Mouse (Mus musculus) liver, adult (tissue): Measurements from ENCODE around the gene Gm136.

ENCODE experiments used
- GATA4 ChIP-seq: IDR thresholded peaks from 2 replicates; pipeline ENCODE4 v1.6.1; 2014; ENCODE audit warnings: mild to moderate bottlenecking, low read length; ENCODE audit not compliant: insufficient replicate concordance

Gene Gm136

DNA sequence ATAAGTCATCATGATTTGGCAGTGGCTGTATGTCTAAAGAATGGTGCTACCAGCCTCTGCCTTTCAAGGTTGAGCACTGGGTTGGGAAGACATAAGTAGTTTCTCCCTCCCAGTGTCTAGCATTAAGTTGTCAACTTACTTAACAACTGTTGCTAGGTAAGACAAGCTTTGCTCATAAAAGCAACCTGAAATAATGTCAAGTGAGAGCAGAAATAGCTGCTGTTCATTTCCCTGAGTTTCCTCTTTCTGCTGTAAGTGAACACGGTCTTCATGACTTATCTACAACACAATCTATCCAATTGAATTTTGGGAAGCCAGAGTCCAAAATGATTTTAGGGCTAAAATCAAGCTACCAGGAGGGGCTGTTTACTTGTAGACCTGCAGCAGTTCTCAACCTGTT is at the start of gene Gm136:
Gm136 (minus strand) TSS at position 101 of the 400 bp plus-strand sequence.
- no peak for TF ChIP-seq GATA4

DNA sequence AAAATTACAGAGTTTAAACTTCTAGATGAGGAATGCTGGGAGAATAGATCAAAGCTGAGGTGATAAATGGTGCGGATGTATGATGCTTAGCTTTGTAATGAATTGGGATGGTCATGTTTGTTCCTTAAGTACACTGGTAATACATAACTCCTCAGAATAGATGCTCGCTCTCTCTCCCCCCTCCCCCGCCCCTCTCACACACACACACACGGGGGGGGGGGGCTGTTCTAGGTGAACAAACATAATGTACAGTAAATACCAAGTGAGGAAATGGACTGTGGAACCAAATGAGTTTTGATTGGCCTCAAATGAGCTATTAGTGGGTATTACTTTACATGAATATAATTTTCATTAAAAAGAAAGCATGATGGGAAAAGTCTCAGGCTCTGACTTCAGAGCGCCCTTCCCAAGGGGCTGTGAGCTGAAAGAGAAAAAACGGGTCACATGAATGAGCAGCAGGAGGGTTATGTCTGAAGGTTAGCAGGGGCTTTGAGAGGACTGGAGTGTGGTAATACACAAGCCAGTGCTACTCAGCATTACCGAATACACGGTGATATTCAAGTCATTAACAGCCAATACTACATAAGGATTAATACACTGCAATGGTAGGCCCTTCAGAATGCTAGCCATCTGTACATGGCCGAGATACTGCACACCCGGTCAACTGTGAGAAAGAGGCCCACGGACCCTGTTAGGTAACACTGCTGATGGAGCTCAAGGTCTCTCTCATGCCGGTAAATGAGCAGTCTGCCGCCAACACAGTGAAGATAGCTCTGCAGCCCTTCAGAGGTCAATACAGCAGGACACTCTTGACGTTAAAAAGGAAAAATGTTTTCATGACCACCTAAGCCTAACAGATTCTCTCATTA is 45.3 kb upstream of the Gm136 start:
- no peak for TF ChIP-seq GATA4

DNA sequence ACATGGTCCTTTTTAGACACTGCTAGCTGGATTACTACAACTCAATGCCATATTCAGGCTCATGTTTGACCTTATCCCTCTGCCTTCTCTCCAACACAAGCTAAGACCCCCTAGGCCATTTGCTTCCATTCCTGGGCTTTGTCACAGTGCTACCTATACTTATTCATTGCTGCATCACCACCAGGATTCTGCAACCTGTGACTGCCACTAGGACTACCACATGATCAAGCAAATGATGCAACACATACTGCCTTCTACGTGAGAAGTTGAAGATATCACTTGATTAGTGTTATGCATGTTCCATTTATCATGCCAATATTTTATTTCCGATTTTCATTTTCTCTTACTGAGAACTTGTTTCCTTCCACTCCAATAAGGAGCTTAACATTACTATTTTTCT is 41.9 kb upstream of the Gm136 start:
- no peak for TF ChIP-seq GATA4

DNA sequence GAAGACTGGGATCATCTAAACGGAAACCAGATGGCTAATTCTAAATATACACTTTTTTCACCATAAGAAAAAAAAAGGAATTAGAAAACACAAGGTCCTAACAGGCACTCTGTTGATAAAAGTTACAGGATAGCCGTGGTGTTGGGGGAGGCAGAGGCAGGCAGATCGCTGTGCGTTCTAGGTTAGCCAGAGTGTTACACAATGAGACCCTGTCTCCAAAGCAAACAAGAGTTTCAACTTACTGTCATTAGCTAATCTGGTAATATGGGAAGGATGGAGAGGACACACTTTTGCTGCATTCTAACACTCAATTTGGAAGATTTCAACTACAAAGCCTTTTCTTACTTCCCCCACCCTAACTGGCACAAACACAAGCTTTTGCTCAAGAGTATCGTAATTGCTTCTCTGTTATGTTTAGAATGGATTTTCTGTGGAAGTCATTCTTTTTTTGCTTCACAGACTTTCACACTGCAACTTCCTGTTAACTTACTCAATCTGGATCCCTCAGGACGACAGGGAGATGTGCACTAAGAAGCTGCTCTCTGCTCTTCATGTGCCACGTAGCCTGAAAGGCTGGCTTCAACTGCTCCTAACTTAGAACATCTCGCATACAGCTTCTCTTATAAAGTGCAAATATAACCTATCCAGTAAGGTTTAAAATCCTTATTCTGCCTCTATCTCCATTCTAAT is 41.4 kb upstream of the Gm136 start:
- TF ChIP-seq GATA4 = no peak

DNA sequence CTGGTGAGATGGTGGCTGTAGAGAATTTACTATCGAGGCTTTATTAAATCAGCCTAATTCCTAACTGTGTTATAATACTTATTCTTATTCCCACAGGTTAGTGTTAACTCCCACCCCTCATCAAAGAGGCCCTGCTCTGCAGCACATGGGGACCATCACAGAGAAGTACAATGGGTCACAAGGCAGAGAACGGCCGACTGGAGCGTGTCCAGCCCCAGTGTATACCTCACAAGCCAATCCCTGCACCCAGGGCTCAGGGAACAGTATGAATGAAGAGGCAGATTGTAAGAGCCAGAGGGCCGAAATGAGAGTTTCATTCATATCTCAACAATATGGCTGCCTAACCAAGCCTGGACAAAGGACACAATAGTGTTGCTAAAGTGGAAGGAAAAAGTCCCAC is 40.2 kb upstream of the Gm136 start:
- no peak for TF ChIP-seq GATA4

DNA sequence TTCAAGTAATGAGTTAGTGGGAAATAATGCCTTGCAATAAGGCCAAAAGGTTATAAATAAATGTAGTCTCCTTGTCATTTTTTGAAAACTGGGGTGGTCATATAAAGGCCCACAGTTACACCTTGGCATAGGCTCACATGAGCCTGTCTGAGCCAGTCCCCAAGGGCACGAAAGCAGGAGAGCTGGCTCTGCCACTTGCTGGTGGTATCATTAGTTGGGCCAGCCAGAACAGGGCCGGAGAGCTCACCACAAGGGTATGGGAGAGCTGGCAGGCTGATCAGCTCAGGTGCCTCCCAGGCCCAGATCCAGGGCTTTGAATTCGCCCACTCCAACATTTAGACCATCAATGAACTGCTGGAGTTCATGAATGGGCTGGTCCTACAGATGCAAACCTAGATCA is 30.4 kb upstream of the Gm136 start:
- no peak for TF ChIP-seq GATA4

DNA sequence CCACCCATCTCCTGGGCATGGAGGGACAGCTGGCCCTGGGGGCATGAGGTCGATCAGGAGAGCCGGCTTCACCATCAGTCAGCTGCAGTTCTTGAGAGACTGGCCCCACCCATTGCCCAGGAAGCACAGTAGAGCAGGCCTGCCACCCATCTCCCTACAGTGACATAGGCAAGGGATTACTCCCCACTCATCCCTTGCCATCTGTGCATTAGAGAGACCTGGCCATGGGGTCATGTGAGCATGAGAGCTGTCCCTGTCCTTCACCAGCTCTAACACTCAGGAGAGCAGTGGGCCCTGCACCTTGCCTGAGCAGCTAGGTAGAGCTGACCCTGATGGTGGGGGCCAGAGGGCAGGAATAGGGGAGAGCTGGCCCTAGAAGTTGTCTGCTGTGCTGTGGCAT is 29.6 kb upstream of the Gm136 start:
- TF ChIP-seq GATA4 = no peak

DNA sequence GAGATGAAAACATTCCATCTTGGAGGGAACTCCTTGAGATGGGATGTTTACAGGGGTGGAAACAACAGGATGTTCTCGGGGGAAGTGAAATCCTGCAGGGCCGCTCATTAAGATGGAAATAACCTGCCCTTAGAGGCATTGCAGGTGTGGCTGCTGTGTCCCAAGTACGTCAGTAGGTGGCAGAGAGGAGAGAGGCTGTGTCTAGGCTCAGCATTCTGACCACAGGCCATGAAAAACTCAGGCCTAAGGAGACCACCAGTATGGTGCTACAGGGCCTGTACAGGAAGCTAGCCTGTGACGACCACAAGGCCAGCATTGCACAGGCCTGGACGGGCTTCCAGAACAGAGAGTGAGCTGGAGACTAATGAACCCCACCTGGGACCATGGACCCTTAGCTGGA is 28.8 kb upstream of the Gm136 start:
- no peak for TF ChIP-seq GATA4

DNA sequence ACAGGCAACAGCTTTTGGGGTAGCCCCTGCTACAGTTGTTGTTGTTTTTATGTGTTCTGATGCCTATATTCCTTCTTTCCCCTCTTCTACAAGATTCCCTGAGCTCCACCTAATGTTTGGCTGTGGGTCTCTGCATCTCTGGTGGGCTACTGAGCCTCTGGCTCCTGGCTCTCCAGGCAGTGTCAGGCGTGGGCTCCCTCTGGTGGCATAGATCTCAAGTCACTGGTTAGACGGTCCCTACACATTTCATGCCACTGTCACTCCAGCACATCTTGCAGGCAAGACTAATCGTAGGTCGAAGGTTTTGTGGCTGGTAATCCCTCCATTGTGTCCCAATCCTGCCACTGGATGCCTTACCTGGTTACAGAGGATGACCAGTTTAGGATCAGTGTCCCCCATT is 26.7 kb upstream of the Gm136 start:
- no peak for TF ChIP-seq GATA4

DNA sequence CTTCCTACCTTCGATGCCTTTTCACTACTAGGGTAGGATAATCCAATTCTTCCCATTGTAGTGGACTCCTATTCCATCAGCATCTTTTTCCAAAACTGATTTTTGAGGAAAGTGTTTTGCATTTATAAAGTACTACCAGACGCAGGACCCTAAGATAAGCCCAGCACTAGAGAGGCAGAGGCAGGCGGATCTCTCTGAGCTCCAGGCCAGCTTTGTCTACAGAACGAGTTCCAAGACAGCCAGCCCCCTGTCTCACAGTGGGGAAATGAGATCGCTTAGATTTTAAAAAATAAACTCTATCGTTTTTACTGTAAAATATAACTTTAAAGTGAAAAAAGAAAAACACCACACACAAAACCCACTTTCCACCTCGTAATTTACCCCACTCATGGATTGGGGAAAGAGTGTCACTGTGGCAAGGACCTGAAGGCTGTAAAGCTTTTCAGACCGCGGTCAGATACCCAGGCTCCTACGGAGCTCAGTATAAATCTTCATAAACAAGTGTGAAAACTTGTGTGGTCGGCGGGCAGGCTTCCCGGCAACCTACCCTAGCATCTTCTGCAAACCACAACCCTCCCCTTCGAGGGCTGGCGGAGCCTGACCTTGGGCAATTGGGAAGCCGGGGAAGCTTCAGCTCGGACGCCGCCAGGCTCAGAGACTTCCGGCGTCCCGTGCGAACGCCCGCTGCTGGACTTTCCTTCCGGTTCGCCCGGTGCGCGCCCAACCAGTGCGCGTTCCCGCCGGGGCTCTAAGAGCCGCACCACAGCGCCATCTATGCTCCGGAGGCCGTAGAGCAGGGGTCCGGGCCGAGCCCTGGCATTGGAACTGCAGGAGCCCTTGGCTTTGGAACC is 21.8 kb upstream of the Gm136 start, which contains the start of gene Smim8:
Smim8 (minus strand) TSS at position 747 of the 851 bp plus-strand sequence.
- peak; percentile 45; the same call in 1 of the 2 replicates for TF ChIP-seq GATA4

DNA sequence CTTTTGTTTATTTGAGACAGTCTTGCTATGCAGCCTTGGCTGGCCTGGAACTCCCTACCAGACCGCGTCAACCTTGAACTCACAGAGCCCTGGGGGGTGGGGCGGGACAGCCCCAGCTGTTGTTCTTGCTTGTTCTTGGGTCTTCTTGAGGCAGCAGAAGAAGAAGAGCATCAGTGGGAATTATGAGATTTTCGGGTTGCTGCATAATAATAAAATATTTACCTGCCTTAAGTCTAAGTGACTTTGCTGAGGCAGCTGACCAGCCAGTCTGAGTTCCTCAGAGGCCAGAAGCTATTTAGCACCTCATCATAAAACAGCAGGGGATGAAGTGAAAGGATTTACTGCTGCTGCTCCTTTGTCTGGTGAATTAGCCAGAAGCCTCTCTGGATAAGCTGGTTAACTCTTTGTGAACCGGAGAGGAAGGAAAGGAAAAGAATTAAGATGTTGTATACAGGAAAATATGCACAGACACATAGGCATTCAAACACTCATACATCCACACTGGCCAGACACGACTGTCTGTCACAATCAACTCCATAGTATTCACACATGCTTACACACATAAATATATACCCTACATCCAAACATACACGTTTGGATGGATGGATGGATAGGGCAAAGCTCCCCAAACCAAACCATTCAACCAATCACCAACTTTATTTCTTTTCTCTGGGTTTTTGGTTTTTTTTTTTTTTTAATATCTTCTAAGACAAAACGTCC is 15.7 kb upstream of the Gm136 start:
- TF ChIP-seq GATA4 = no peak

DNA sequence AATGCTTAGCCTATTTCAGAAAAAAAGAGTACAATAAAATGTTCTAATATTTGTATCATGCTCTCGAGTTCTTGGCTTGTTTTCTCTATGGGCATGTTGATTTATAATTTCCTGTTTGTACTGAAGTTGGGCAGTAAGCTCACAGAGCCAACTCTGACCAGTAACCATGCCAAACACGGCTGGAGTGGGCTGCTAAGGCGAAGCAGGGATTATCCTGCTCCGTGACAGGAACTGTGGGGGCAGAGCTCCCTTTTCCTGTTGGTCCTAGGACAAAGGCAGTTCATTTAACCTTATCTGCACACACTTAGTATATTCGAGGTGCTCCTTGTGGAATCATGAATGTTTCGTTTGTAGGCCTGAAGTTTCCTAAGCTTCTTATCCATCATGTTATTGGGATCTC is 6.8 kb downstream of the Gm136 start:
- TF ChIP-seq GATA4 = no peak

DNA sequence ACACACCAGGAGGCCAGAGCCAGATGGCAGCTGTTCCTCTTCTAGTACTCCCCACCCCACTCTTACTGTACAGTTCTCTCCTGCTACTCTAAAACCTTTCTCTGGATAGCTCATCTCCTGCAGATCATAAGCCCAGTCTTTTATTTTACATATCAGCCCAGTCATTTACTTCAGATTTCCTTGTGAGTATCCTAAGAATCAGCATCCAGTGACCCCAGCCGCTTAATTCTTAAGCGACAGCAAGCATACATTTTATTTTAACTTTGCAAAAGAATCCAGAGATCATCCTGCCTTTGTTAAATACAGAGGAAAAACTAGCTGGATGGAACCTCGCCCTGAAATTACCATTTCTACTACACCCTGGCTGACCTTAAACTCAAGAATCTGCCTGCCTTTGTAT is 21.6 kb downstream of the Gm136 start:
- no peak for TF ChIP-seq GATA4

DNA sequence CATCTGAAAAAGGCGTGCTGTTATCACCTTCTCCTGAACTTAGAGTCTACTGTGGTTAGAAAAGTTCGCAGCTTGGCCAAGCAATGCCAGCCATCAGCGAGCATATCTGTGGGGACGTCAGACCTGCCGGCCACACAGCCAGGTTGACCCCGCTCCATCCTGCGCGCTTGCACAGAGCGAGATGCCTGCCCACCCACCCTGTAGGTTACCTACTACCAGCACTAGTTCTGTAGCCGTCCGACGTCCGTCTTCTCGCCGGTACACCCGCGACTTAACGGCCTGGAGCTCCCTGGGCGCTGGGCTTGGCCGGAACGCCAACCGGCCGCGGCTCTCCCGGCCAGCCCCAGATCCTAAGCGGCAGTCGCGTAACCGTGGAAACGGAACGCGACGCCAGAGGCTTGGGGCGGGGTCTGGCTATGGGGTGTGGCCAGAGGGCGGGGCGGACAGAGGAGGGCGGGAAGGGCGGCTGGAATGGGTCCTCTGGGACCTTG is 26.2 kb downstream of the Gm136 start, which contains the start of gene Cfap206:
Cfap206 (minus strand) TSS at position 356 of the 491 bp plus-strand sequence.
- no peak for TF ChIP-seq GATA4
